Mouse (Mus musculus) limb, embryonic 13.5 days (tissue): ENCODE results near the gene Lgals2. TPM values are rescaled to one million over a fixed set of nuclear protein-coding genes. Genes with fewer than 3 reads are reported as not detected.
A peak's percentile ranks its signal among the peaks of the same experiment; 100 is the strongest.

Source experiments
- ATAC-seq: fragments of 200-750 bp; cut with Nextera tagmentation; 2 replicates; pipeline ENCODE4 v1.8.0; 2017; ENCODE audit warnings: low read depth, moderate number of reproducible peaks, moderate TSS enrichment; ENCODE audit not compliant: low FRiP score
- H3K27ac ChIP-seq: fragments of 300-500 bp; sonication (generic); 2 replicates; pipeline ENCODE4 v1.5.1; 2015; ENCODE audit warnings: inconsistent platforms, mild to moderate bottlenecking, moderate library complexity
- H3K27me3 ChIP-seq: fragments of 300-500 bp; sonication (generic); 2 replicates; pipeline ENCODE4 v1.6.1; 2015; ENCODE audit warnings: mild to moderate bottlenecking, inconsistent platforms
- H3K36me3 ChIP-seq: fragments of 300-500 bp; sonication (generic); 2 replicates; pipeline ENCODE4 v1.6.1; 2015; ENCODE audit warnings: inconsistent platforms, mild to moderate bottlenecking, moderate library complexity
- H3K4me1 ChIP-seq: fragments of 300-500 bp; sonication (generic); 2 replicates; pipeline ENCODE4 v1.6.1; 2015; ENCODE audit warnings: inconsistent platforms
- H3K4me2 ChIP-seq: fragments of 300-500 bp; sonication (generic); replicated peaks from 2 replicates; pipeline ENCODE4 v1.6.1; 2015; ENCODE audit warnings: inconsistent platforms, mild to moderate bottlenecking, moderate library complexity
- H3K4me3 ChIP-seq: fragments of 300-500 bp; sonication (generic); 2 replicates; pipeline ENCODE4 v1.5.1; 2015; ENCODE audit warnings: moderate library complexity, mild to moderate bottlenecking, inconsistent platforms
- H3K9ac ChIP-seq: fragments of 300-500 bp; sonication (generic); 2 replicates; pipeline ENCODE4 v1.6.1; 2015; ENCODE audit warnings: mild to moderate bottlenecking, inconsistent platforms
- H3K9me3 ChIP-seq: fragments of 300-500 bp; sonication (generic); 2 replicates; pipeline ENCODE4 v1.6.1; 2016; ENCODE audit warnings: inconsistent platforms
- WGBS: fragments of 180-500 bp; shearing (Covaris S2); methylation state at CpG from one replicate; pipeline ENCODE4 v1.1.7; 2015; 5-methylcytosine and 5-hydroxymethylcytosine counted together
- polyA plus RNA-seq: library from polyadenylated mRNA; unstranded; fragments of >200 nt; fragmentation: Nextera tagmentation; extraction: Ambion mirVana; gene quantifications from 2 replicates; pipeline ENCODE4 v1.2.1, GENCODE M21; 2015

The Lgals2 gene
- polyA plus RNA-seq, 1 experiment from 2014 or later, result 0.53 TPM

GRCm38 (mm10) chr15:78872021-78872608, 16.8 kb upstream of the Lgals2 start:
- 49% methylated on average over 5 of the region's 5 CpGs for WGBS
- Histone ChIP-seq H3K4me1 (peaks cover 30% of the 10 kb centered on the region), H3K36me3 (no peaks in the 10 kb centered on the region), H3K9ac (no peak overlapping the region), H3K9me3 (no peaks in the 10 kb centered on the region), H3K27ac (no peak overlapping the region), H3K4me3 (no peak overlapping the region), H3K4me2 (no peak overlapping the region), H3K27me3 (no peaks in the 10 kb centered on the region)
- ATAC-seq, result no peak

GRCm38 (mm10) chr15:78869775-78870174, 14.4 kb upstream of the Lgals2 start:
- H3K27me3 ChIP-seq, result no peaks in the 10 kb centered on the region
- no peak overlapping the region for H3K4me2 ChIP-seq
- H3K36me3 ChIP-seq, result no peaks in the 10 kb centered on the region
- H3K4me1 ChIP-seq, result peaks cover 13% of the 10 kb centered on the region
- no peaks in the 10 kb centered on the region for H3K9me3 ChIP-seq
- H3K27ac ChIP-seq, result no peak overlapping the region
- WGBS, result 27% methylated on average over 6 of the region's 6 CpGs
- ATAC-seq, result no peak
- H3K4me3 ChIP-seq, result no peak overlapping the region
- no peak overlapping the region for H3K9ac ChIP-seq

GRCm38 (mm10) chr15:78868826-78869233, 13.5 kb upstream of the Lgals2 start:
- Histone ChIP-seq H3K4me3 (no peak overlapping the region), H3K4me1 (peaks cover 13% of the 10 kb centered on the region), H3K4me2 (no peak overlapping the region), H3K36me3 (no peaks in the 10 kb centered on the region), H3K27ac (peak overlapping the region; percentile 67), H3K9ac (no peak overlapping the region; the same call in 1 of the 2 replicates), H3K9me3 (no peaks in the 10 kb centered on the region), H3K27me3 (no peaks in the 10 kb centered on the region)
- peak; percentile 38; the same call in 1 of the 2 replicates for ATAC-seq
- 56% methylated on average over 7 of the region's 7 CpGs for WGBS

GRCm38 (mm10) chr15:78868398-78868797, 13.1 kb upstream of the Lgals2 start:
- 13% methylated on average over 9 of the region's 9 CpGs for WGBS
- ATAC-seq, result peak; percentile 57; the same call in 1 of the 2 replicates
- H3K9me3 ChIP-seq, result no peaks in the 10 kb centered on the region
- no peak overlapping the region for H3K4me2 ChIP-seq
- no peaks in the 10 kb centered on the region for H3K36me3 ChIP-seq
- H3K4me3 ChIP-seq, result no peak overlapping the region
- H3K4me1 ChIP-seq, result peaks cover 16% of the 10 kb centered on the region
- no peak overlapping the region; the same call in 1 of the 2 replicates for H3K9ac ChIP-seq
- peak overlapping the region; percentile 67 for H3K27ac ChIP-seq
- H3K27me3 ChIP-seq, result no peaks in the 10 kb centered on the region

GRCm38 (mm10) chr15:78863852-78864253, 8.5 kb upstream of the Lgals2 start:
- Histone ChIP-seq H3K36me3 (no peaks in the 10 kb centered on the region), H3K27me3 (no peaks in the 10 kb centered on the region), H3K9me3 (no peaks in the 10 kb centered on the region), H3K4me2 (no peak overlapping the region), H3K27ac (no peak overlapping the region; the same call in 1 of the 2 replicates), H3K9ac (no peak overlapping the region), H3K4me3 (no peak overlapping the region), H3K4me1 (peaks cover 18% of the 10 kb centered on the region)
- WGBS, result 44% methylated on average over 13 of the region's 13 CpGs
- ATAC-seq, result no peak

GRCm38 (mm10) chr15:78863154-78863553, 7.8 kb upstream of the Lgals2 start:
- Histone ChIP-seq H3K4me1 (peaks cover 11% of the 10 kb centered on the region; the same call in 1 of the 2 replicates), H3K27me3 (no peaks in the 10 kb centered on the region), H3K9me3 (no peaks in the 10 kb centered on the region), H3K4me2 (no peak overlapping the region), H3K27ac (no peak overlapping the region), H3K9ac (no peak overlapping the region), H3K36me3 (no peaks in the 10 kb centered on the region), H3K4me3 (no peak overlapping the region)
- 74% methylated on average over 2 of the region's 2 CpGs for WGBS
- no peak for ATAC-seq

GRCm38 (mm10) chr15:78862280-78862679, 7.0 kb upstream of the Lgals2 start:
- H3K27me3 ChIP-seq, result no peaks in the 10 kb centered on the region
- H3K4me2 ChIP-seq, result no peak overlapping the region
- H3K9me3 ChIP-seq, result no peaks in the 10 kb centered on the region
- H3K4me3 ChIP-seq, result no peak overlapping the region
- H3K9ac ChIP-seq, result no peak overlapping the region
- 88% methylated on average over 5 of the region's 5 CpGs for WGBS
- no peak overlapping the region for H3K27ac ChIP-seq
- no peak for ATAC-seq
- H3K36me3 ChIP-seq, result no peaks in the 10 kb centered on the region
- 0 out of 2 replicates have a peak, but pooled peaks cover 10% of the 10 kb centered on the region for H3K4me1 ChIP-seq

GRCm38 (mm10) chr15:78859714-78860113, 4.4 kb upstream of the Lgals2 start:
- 73% methylated on average over 6 of the region's 6 CpGs for WGBS

GRCm38 (mm10) chr15:78859311-78859710, 4.0 kb upstream of the Lgals2 start:
- Histone ChIP-seq H3K27ac (no peak overlapping the region), H3K4me2 (no peak overlapping the region), H3K9ac (no peak overlapping the region), H3K9me3 (no peaks in the 10 kb centered on the region), H3K27me3 (no peaks in the 10 kb centered on the region), H3K4me1 (0 out of 2 replicates have a peak, but pooled peaks cover 10% of the 10 kb centered on the region), H3K36me3 (no peaks in the 10 kb centered on the region), H3K4me3 (no peak overlapping the region)
- 72% methylated on average over 4 of the region's 4 CpGs for WGBS
- no peak for ATAC-seq

More at GRCm38 (mm10) chr15:78859714-78860113, 4.4 kb upstream of the Lgals2 start:
- Histone ChIP-seq H3K4me1 (0 out of 2 replicates have a peak, but pooled peaks cover 10% of the 10 kb centered on the region), H3K9me3 (no peaks in the 10 kb centered on the region), H3K36me3 (no peaks in the 10 kb centered on the region), H3K4me3 (no peak overlapping the region), H3K4me2 (no peak overlapping the region), H3K27ac (no peak overlapping the region), H3K27me3 (no peaks in the 10 kb centered on the region), H3K9ac (no peak overlapping the region)
- no peak for ATAC-seq

GRCm38 (mm10) chr15:78857009-78857408, 1.7 kb upstream of the Lgals2 start:
- Histone ChIP-seq H3K4me3 (no peak overlapping the region), H3K9me3 (no peaks in the 10 kb centered on the region), H3K9ac (no peak overlapping the region), H3K36me3 (no peaks in the 10 kb centered on the region), H3K27me3 (no peaks in the 10 kb centered on the region), H3K4me2 (no peak overlapping the region), H3K4me1 (no peaks in the 10 kb centered on the region), H3K27ac (no peak overlapping the region)
- no peak for ATAC-seq
- 76% methylated on average over 7 of the region's 7 CpGs for WGBS

GRCm38 (mm10) chr15:78851505-78852153, 3.7 kb downstream of the Lgals2 start:
- peak; percentile 82 for ATAC-seq
- Histone ChIP-seq H3K4me3 (no peak overlapping the region), H3K4me1 (no peaks in the 10 kb centered on the region), H3K27ac (no peak overlapping the region), H3K27me3 (peaks cover 6% of the 10 kb centered on the region), H3K36me3 (peaks cover 12% of the 10 kb centered on the region; the same call in 1 of the 2 replicates), H3K4me2 (0 out of 2 replicates have a peak overlapping the region, but pooled peaks have one; percentile 11), H3K9ac (no peak overlapping the region), H3K9me3 (no peaks in the 10 kb centered on the region)
- 13% methylated on average over 13 of the region's 13 CpGs for WGBS

GRCm38 (mm10) chr15:78850944-78851343, 4.4 kb downstream of the Lgals2 start:
- no peak for ATAC-seq
- no peak overlapping the region for H3K9ac ChIP-seq
- H3K4me3 ChIP-seq, result no peak overlapping the region
- no peaks in the 10 kb centered on the region; the same call in 1 of the 2 replicates for H3K4me1 ChIP-seq
- H3K36me3 ChIP-seq, result peaks cover 12% of the 10 kb centered on the region; the same call in 1 of the 2 replicates
- no peak overlapping the region for H3K4me2 ChIP-seq
- H3K27ac ChIP-seq, result no peak overlapping the region
- H3K9me3 ChIP-seq, result no peaks in the 10 kb centered on the region
- H3K27me3 ChIP-seq, result peaks cover 6% of the 10 kb centered on the region
- WGBS, result 64% methylated on average over 6 of the region's 6 CpGs
